Mouse (Mus musculus): ENCODE measurements around the gene Pxdc1. TPM values are rescaled to one million over a fixed set of nuclear protein-coding genes. Genes with fewer than 3 reads are reported as not detected.

The Pxdc1 gene
- polyA plus RNA-seq, 1 experiment, result 8.2 TPM

DNA sequence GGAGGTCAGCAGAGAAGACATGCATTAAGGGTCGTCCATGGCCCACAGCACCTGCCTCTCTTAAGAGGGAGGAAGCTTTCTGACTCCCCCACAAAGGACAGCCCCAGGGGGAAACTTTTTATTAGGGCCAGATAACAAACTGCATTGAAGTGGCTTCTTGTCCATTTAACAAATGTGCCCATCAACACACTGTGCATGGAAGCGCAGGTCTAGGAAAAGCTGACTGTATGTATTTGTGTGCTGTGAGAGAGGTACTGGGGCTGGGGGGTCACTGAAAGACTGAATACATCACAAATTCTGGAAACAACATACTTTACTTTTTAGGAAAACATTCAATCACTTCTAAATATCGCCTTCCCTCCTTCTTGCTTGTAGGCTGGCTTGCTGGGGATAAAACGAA, 9.4 kb downstream of the Pxdc1 start:
- TF ChIP-seq CTCF (IDR thresholded peaks at IDR 0.05; ENCODE audit: extremely low read depth, insufficient read depth, low read length), result no peak
- TF ChIP-seq POLR2A (IDR thresholded peaks at IDR 0.05; ENCODE audit: extremely low read depth, insufficient read depth, low read length), result no peak
- H3K4me1 ChIP-seq (ENCODE audit: control insufficient read depth, insufficient read depth, low read length), result no peaks in the 10 kb centered on the region

DNA sequence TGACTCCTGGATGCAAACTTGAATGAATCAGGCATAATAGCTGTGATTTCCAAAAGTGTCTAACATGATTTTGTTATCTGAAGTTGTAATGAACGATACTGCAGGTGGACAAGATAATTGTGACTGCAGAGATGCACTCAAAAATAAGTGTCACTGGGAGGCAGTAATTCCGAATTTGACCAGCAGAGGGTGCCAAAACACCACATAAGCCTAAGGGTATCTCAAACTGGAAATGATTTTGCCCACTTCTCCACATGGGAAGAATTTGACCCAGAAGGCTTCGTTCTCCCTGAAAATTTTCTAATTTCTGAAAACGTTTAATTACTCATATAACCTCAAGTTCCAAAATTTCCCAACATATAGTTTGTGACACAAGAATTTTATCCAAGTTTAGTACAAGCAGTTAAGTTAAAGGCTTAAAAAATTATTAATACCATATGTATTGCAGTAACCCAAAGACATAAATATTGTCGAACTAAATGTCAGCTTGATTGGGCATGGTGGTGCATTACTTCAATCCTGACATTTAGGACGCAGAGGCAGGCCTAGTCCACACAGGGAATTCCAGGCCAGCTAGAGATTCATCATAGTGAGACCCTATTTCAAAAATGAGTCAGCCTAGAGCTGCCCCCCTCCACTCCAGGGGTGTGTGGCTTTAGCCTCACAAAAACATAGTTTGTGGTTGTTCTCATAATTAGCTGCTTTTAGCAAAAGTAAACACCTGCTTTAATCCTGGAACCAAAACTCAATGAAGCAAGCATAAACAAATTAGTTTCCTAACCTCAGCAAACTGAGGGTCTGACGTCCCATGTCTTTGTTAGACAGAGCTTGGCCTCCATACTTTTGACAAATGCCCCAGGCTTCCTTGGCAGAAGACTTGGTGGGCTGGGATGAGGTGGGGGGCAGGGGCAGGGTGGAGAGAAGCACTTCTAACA, 10.1 kb downstream of the Pxdc1 start:
- H3K4me3 ChIP-seq (ENCODE audit: insufficient read depth, low read length), result no peak overlapping the region
- no peak overlapping the region for H3K27ac ChIP-seq (ENCODE audit: insufficient read depth, low read length)
- TF ChIP-seq POLR2A (IDR thresholded peaks at IDR 0.05; ENCODE audit: extremely low read depth, insufficient read depth, low read length), result no peak
- TF ChIP-seq CTCF (IDR thresholded peaks at IDR 0.05; ENCODE audit: extremely low read depth, insufficient read depth, low read length), result peak; percentile 95
- H3K4me1 ChIP-seq (ENCODE audit: control insufficient read depth, insufficient read depth, low read length), result no peaks in the 10 kb centered on the region

More for the DNA sequence above, 9.4 kb downstream of the Pxdc1 start:
- Histone ChIP-seq H3K4me3 (ENCODE audit: insufficient read depth, low read length) (no peak overlapping the region), H3K27ac (ENCODE audit: insufficient read depth, low read length) (no peak overlapping the region)

DNA sequence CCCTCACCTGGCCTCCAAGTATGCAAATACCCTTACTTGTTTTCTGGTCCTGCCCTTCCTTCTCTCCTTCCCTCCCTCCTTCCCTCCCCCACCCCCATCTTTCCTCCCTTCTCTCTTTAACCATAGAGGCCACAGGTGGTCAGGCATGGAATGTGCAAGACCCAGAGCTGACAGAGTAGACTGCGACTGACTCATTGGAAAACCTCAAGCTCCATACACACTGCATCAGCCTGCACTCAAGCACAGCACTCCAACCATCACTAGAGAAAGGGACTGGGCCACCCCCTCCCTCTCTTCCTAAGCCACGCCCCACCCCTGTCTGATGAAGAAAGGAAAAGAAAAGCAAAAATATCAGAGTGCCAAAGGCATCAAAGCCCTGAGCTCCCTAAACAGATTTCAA, 12.2 kb downstream of the Pxdc1 start:
- H3K4me1 ChIP-seq (ENCODE audit: control insufficient read depth, insufficient read depth, low read length), result no peaks in the 10 kb centered on the region
- no peak overlapping the region for H3K27ac ChIP-seq (ENCODE audit: insufficient read depth, low read length)
- H3K4me3 ChIP-seq (ENCODE audit: insufficient read depth, low read length), result no peak overlapping the region
- TF ChIP-seq POLR2A (IDR thresholded peaks at IDR 0.05; ENCODE audit: extremely low read depth, insufficient read depth, low read length) (no peak), CTCF (IDR thresholded peaks at IDR 0.05; ENCODE audit: extremely low read depth, insufficient read depth, low read length) (no peak)

DNA sequence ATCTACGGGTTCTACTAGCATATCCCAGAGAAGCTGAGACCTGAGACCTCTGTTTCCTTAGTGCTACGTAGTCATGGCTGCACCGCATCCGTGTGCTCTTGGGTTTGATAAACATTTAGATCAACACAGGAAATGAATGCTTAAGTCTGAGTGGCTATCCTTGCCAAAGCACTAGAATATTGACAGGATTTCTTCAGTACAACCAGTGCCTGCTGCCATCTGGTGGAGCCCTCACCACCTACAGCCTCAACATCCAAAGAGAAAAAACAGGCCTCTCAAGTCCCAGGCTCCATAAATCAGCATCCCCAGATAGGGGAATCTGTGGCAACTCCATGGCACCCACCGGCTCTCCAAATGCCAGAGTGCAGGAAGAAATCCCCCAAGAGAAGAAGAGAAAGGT, 17.3 kb downstream of the Pxdc1 start:
- Histone ChIP-seq H3K27ac (ENCODE audit: insufficient read depth, low read length) (no peak overlapping the region), H3K4me3 (ENCODE audit: insufficient read depth, low read length) (no peak overlapping the region), H3K4me1 (ENCODE audit: control insufficient read depth, insufficient read depth, low read length) (no peaks in the 10 kb centered on the region)
- TF ChIP-seq POLR2A (IDR thresholded peaks at IDR 0.05; ENCODE audit: extremely low read depth, insufficient read depth, low read length) (no peak), CTCF (IDR thresholded peaks at IDR 0.05; ENCODE audit: extremely low read depth, insufficient read depth, low read length) (peak; percentile 77)

DNA sequence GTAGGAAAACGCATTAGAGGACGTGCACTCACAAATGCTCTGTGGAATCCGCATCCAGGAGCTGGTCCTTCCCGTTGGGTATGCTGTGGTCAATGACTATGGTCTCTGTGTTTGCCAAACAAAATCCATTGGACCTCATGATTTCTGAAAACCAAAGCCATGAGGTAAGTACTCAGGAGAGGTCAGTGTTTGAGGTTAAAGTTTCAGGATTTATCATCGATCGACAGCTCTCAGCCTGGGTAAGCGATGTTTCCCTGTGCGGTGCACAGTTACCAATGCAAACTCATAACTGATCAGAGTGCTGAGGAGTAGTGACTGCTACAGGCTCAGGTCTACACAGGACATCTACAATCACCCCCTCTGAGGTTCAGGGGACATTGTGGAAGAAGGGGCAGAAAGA, 23.0 kb downstream of the Pxdc1 start:
- Histone ChIP-seq H3K4me1 (ENCODE audit: control insufficient read depth, insufficient read depth, low read length) (no peaks in the 10 kb centered on the region), H3K27ac (ENCODE audit: insufficient read depth, low read length) (no peak overlapping the region), H3K4me3 (ENCODE audit: insufficient read depth, low read length) (no peak overlapping the region)
- TF ChIP-seq CTCF (IDR thresholded peaks at IDR 0.05; ENCODE audit: extremely low read depth, insufficient read depth, low read length) (no peak), POLR2A (IDR thresholded peaks at IDR 0.05; ENCODE audit: extremely low read depth, insufficient read depth, low read length) (no peak)

DNA sequence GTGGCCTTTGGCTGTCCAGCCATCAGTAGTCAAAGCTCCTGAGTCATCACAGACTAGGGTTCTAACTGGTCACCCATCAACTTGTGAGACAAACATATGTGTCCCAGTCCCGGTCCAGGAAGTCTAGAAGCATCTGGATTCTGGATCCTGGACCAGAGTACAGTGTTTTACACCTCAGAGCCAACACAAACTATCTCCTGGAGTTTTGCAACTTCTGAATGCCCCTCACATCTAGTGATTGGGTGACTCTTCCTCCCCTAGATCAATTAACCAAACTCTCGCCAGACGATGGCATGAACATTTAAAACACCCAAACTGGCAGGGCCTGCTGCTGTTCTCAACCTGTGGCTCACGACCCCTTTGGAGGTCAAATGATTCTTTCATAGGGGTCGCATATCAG, 23.5 kb downstream of the Pxdc1 start:
- Histone ChIP-seq H3K27ac (ENCODE audit: insufficient read depth, low read length) (no peak overlapping the region), H3K4me3 (ENCODE audit: insufficient read depth, low read length) (no peak overlapping the region), H3K4me1 (ENCODE audit: control insufficient read depth, insufficient read depth, low read length) (no peaks in the 10 kb centered on the region)
- TF ChIP-seq POLR2A (IDR thresholded peaks at IDR 0.05; ENCODE audit: extremely low read depth, insufficient read depth, low read length), result no peak
- TF ChIP-seq CTCF (IDR thresholded peaks at IDR 0.05; ENCODE audit: extremely low read depth, insufficient read depth, low read length), result no peak

DNA sequence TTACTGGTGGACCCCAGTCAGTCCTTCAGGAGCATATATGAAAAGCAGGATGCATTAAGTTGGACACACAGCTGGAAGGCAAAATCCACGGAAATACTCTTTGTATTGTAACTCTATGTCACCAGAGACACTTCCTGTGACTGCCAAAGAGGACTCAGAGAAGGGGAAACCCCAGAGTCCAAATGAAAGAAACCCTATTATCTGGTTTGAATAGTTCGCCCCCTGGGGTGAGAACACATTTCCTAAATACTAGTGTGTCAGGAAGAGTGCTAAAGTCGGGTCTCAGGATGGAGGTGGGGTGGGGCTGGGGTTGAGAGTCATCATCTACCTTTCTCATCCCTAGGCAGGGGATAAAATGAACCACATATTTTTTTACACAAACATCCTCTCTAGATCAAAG, 25.8 kb downstream of the Pxdc1 start:
- H3K4me1 ChIP-seq (ENCODE audit: control insufficient read depth, insufficient read depth, low read length), result peaks cover 4% of the 10 kb centered on the region
- H3K27ac ChIP-seq (ENCODE audit: insufficient read depth, low read length), result no peak overlapping the region
- H3K4me3 ChIP-seq (ENCODE audit: insufficient read depth, low read length), result no peak overlapping the region
- TF ChIP-seq CTCF (IDR thresholded peaks at IDR 0.05; ENCODE audit: extremely low read depth, insufficient read depth, low read length) (no peak), POLR2A (IDR thresholded peaks at IDR 0.05; ENCODE audit: extremely low read depth, insufficient read depth, low read length) (no peak)

DNA sequence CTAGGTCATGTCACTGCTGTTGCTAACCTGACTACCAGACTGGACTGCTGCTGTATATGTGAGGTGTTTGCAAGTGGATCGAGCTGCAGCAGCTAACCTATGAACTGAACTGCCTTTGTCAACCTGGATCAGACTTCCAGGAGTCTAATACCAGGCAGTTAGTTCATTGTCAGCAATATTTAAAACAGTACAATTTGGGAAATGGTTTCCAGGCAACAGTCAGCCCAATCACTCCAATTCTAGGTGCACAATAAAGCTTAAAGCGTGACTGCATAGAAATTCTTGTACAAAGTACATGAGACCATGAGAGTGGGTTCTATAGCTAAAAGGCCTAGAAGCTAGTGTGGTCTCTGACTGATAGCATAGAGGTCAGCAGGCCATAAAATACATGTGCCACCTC, 28.9 kb downstream of the Pxdc1 start:
- no peak for TF ChIP-seq POLR2A (IDR thresholded peaks at IDR 0.05; ENCODE audit: extremely low read depth, insufficient read depth, low read length)
- no peak for TF ChIP-seq CTCF (IDR thresholded peaks at IDR 0.05; ENCODE audit: extremely low read depth, insufficient read depth, low read length)
- H3K4me1 ChIP-seq (ENCODE audit: control insufficient read depth, insufficient read depth, low read length), result peaks cover 4% of the 10 kb centered on the region
- no peak overlapping the region for H3K27ac ChIP-seq (ENCODE audit: insufficient read depth, low read length)
- no peak overlapping the region for H3K4me3 ChIP-seq (ENCODE audit: insufficient read depth, low read length)

DNA sequence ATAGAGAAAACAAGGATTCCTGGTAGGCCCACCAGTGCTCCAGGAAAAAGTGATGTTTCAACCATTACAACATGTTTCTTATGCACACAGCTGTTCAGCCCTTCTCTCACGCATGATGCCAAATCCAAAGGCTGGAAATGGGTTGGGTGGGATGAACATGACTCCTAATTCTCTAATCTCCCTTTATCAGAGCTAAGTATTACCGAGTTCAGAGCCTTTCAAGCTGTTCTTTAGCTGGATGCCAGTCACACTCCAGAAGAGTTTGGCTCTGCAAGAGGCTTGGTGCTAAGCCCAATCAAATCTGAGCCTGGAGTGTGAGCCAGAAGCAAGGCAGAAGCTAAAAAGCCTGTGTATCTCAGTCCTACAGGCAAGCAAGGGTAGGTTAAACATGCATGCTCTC, 40.9 kb downstream of the Pxdc1 start:
- no peak for TF ChIP-seq POLR2A (IDR thresholded peaks at IDR 0.05; ENCODE audit: extremely low read depth, insufficient read depth, low read length)
- no peak for TF ChIP-seq CTCF (IDR thresholded peaks at IDR 0.05; ENCODE audit: extremely low read depth, insufficient read depth, low read length)
- peaks cover 3% of the 10 kb centered on the region for H3K4me1 ChIP-seq (ENCODE audit: control insufficient read depth, insufficient read depth, low read length)
- no peak overlapping the region for H3K4me3 ChIP-seq (ENCODE audit: insufficient read depth, low read length)
- H3K27ac ChIP-seq (ENCODE audit: insufficient read depth, low read length), result no peak overlapping the region

DNA sequence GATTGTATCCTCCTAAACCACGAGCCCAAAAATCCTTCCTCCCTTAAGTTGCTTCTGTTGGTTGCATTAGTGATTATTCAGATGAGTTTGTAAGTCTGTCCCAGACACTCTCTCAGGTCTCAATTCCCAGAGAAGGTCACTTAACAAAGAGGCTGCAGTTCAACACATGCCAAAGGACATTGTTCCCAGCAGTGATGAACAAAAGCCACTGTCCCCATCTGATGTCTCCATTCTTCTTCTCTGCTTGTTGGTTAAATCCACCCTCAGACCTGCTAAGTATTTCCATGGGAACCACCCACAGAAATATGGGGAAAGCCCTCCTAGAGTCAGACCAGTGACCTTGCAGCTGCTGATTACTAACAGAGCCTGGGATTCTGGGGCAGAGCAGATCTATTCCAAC, 43.6 kb downstream of the Pxdc1 start:
- Histone ChIP-seq H3K4me3 (ENCODE audit: insufficient read depth, low read length) (no peak overlapping the region), H3K27ac (ENCODE audit: insufficient read depth, low read length) (no peak overlapping the region), H3K4me1 (ENCODE audit: control insufficient read depth, insufficient read depth, low read length) (peaks cover 9% of the 10 kb centered on the region)
- TF ChIP-seq POLR2A (IDR thresholded peaks at IDR 0.05; ENCODE audit: extremely low read depth, insufficient read depth, low read length) (no peak), CTCF (IDR thresholded peaks at IDR 0.05; ENCODE audit: extremely low read depth, insufficient read depth, low read length) (no peak)
